Mouse (Mus musculus) ovary, postnatal 36 days (tissue): ENCODE results near the gene Rgs9bp.
"Not testable (repeated sequence)": the region's sequence is repeated elsewhere in the genome, so short reads cannot be mapped to it uniquely, and the experiment has no call there.

ENCODE experiments used
- DNase-seq: peaks from one replicate; pipeline ENCODE4 v3.0.0; 2022; ENCODE audit warnings: low spot score, mixed read lengths

The Rgs9bp gene

DNA sequence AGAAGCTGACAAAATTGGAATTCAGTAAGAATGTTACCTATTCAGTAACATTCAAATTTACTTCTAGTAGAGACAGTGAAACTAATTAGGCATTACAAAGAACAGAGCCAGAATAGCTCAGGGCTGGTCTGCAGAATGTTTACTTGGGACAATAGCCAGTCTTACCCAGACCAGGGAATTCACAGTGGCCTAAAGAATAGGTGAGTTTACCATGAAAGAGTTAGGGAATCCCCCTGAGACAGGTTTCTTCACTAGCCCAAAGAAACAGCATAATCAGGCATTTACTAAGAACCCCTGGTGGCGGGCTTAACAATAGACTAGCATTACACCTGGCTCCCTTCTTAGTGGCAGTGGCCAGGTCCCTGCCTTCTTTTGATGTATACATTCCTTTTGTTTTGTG lies 54.8 kb downstream of the Rgs9bp start:
- DNase-seq, result not testable (repeated sequence)

DNA sequence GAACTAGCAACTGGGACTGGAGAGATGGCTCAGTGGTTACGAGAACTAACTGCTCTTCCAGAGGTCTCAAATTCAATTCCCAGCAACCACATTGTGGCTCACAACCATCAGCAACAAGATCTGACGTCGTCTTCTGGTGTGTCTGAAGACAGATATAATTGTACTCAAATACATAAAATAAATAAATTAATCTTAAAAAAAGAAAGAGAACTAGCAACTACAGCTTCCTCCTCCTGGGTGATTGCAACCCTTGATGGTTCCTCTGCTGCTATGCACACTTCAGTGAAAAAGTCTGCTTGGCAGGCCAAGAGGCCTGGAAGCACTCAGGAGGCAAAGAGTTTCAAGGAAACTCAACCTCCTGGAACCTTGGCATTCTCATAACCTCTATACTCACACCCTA lies 55.4 kb downstream of the Rgs9bp start:
- DNase-seq, result no peak
